Mouse (Mus musculus): ENCODE results near the gene Lgi4.
A peak's percentile ranks its signal among the peaks of the same experiment; 100 is the strongest.

Gene Lgi4

GRCm38 (mm10) chr7:31076492-31076891, 17.4 kb downstream of the Lgi4 start, which contains the start of gene Fxyd3:
Gene Fxyd3, minus strand, starts transcription at chr7:31076704.
- DNase-seq (ENCODE audit: low read depth, low spot score): no peak

GRCm38 (mm10) chr7:31077470-31077869, 18.3 kb downstream of the Lgi4 start:
- no peak for DNase-seq (ENCODE audit: low read depth, low spot score)

GRCm38 (mm10) chr7:31077885-31078445, 18.8 kb downstream of the Lgi4 start:
- DNase-seq (ENCODE audit: low read depth, low spot score): no peak

GRCm38 (mm10) chr7:31079670-31080069, 20.5 kb downstream of the Lgi4 start:
- DNase-seq (ENCODE audit: low read depth, low spot score): no peak

GRCm38 (mm10) chr7:31080611-31081010, 21.5 kb downstream of the Lgi4 start:
- no peak for DNase-seq (ENCODE audit: low read depth, low spot score)

- DNase-seq (ENCODE audit: low read depth, low spot score): no peak
Measured at GRCm38 (mm10) chr7:31081106-31081505, 22.0 kb downstream of the Lgi4 start.

GRCm38 (mm10) chr7:31082106-31082505, 23.0 kb downstream of the Lgi4 start:
- DNase-seq (ENCODE audit: low read depth, low spot score): no peak

GRCm38 (mm10) chr7:31082831-31083588, 23.9 kb downstream of the Lgi4 start:
- no peak for DNase-seq (ENCODE audit: low read depth, low spot score)

GRCm38 (mm10) chr7:31084140-31084539, 25.0 kb downstream of the Lgi4 start:
- no peak for DNase-seq (ENCODE audit: low read depth, low spot score)

- no peak for DNase-seq (ENCODE audit: low read depth, low spot score)
Measured at GRCm38 (mm10) chr7:31085171-31085570, 26.0 kb downstream of the Lgi4 start.

- DNase-seq (ENCODE audit: low read depth, low spot score): no peak
Measured at GRCm38 (mm10) chr7:31086175-31086755, 27.1 kb downstream of the Lgi4 start.

GRCm38 (mm10) chr7:31087262-31087661, 28.1 kb downstream of the Lgi4 start:
- no peak for DNase-seq (ENCODE audit: low read depth, low spot score)

GRCm38 (mm10) chr7:31088206-31088605, 29.1 kb downstream of the Lgi4 start:
- no peak for DNase-seq (ENCODE audit: low read depth, low spot score)

- no peak for DNase-seq (ENCODE audit: low read depth, low spot score)
Measured at GRCm38 (mm10) chr7:31089721-31090120, 30.6 kb downstream of the Lgi4 start.

GRCm38 (mm10) chr7:31094774-31095501, 35.8 kb downstream of the Lgi4 start:
- DNase-seq (ENCODE audit: low read depth, low spot score): no peak

GRCm38 (mm10) chr7:31096892-31097564, 37.9 kb downstream of the Lgi4 start:
- no peak for DNase-seq (ENCODE audit: low read depth, low spot score)

GRCm38 (mm10) chr7:31097583-31098248, 38.6 kb downstream of the Lgi4 start:
- peak; percentile 83 for DNase-seq (ENCODE audit: low read depth, low spot score)

- DNase-seq (ENCODE audit: low read depth, low spot score): no peak
Measured at GRCm38 (mm10) chr7:31098697-31099611, 39.8 kb downstream of the Lgi4 start.

GRCm38 (mm10) chr7:31099612-31099982, 40.5 kb downstream of the Lgi4 start:
- no peak for DNase-seq (ENCODE audit: low read depth, low spot score)

- no peak for DNase-seq (ENCODE audit: low read depth, low spot score)
Measured at GRCm38 (mm10) chr7:31100786-31101185, 41.6 kb downstream of the Lgi4 start.
